Mouse (Mus musculus) kidney, adult 11 months (tissue): Measurements from ENCODE around the gene Ncor2.

Experiments
- DNase-seq: peaks from one replicate; pipeline ENCODE4 v3.0.0; 2022

The Ncor2 gene

DNA sequence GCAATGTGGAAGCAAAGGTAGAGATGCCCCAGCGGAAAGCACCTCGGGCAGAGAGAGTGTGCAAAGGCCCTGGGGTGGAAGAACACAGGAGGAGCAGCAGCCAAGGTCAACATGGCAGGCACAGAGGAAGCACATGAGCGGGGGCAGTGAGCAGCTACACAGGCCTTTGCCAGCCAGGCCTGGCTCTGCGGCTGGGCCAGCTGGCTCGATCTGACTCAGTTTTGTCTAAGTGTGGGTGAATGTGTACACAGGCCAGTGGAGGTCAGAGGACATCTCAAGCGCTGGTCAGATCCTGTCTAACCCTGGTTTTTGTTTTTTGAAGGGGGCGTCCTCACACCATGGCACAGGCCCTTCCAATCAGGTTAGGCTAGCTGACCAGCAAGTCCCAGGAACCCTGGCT, 10.9 kb downstream of the Ncor2 start:
- peak; percentile 67 for DNase-seq

DNA sequence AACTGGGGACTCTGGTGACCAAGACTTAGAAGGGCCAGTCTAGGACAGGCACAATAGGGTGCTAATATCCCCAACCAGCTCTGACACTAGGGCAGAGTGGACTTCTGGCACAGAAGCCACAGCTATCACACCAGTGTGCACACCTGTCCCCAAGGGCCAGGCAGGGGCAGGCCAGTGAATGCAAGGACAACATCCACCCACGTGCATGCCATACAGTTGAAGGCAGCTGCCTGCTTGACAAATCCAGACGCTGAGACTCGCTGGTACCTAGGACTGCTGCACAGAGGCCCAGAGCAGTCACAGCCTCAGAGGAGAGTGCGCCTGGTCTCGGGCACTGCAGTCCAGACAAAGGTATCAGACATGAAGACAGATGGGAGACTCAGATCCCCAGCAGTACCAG, 11.5 kb downstream of the Ncor2 start:
- no peak for DNase-seq

DNA sequence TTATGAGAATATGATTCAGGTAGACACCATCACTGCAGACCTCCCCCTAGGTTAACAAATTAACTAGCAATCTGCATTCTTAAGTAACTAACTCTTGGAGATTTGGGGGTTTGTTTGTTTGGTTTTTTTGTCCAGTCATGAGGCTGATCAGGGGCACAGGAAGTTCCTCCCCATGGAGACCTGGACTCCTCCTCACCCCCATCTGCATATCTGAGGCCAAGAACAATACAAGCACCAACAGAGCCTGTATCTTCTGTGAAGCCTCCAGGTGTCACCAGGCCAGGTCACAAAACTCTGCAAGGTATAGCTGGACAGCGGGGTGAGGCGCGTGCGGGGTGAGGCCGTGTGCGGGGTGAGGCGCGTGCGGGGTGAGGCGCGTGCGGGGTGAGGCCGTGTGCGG, 13.0 kb downstream of the Ncor2 start:
- no peak for DNase-seq

DNA sequence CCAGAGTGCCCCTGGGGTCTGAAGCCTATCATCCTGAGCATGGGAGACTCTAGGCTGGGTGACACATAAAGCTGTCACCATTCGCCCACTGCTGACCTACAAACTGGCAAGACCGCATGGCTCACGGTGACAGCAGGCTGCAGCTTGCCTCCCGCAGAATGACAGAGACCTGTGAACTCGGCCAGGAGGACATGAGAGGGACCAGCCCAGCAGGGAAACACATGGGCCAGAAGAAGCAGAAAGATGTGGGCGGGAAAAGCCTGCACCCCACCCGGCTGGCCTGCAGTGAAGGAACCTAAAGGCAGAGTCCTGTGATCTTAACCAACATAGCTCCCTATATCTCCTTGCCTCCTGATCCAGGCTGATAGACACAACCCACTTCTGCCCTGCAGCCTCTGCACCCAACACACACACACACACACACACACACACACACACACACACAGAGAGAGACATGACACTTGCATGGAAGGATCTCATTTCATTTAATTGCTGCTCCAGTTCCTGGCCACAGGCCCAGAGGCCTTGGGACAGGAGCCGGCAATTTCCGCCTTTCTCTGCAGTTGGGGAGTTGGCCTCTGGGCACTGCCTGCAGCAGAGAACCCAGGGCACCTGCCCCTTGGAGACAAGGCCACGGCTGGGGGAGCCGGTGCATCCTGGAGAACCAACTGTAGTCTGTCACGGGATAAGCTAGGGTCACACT, 14.4 kb downstream of the Ncor2 start:
- peak; percentile 72 for DNase-seq

DNA sequence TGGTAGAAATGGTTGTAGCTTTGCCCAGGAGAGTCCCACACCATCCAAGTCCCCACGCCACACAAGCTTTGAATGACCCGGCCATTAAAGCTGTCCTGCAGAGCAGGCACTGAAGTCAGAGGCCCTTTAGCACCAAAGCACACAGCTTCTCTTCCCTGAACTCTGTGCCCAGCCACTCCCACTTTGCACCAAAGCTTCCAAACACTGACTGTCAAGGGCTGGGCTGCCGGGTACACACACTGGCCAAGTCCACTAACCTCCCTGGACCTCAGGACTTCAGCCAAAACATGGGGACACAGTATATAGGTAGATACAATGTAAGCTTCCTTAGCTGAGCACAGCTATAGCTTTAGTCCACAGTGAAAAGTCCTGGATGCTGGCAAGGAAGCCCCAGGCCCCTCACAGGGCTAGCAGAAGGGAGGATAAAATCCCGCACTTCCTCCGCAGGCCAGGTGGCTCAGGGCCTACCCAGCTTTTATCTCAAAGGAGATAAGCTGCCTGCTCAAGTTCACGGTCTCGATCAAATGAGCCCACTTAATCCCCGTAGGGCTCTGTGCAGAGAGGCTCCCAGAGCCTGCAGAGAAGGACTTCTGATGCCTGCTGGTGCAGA, 15.5 kb downstream of the Ncor2 start:
- DNase-seq, result no peak

DNA sequence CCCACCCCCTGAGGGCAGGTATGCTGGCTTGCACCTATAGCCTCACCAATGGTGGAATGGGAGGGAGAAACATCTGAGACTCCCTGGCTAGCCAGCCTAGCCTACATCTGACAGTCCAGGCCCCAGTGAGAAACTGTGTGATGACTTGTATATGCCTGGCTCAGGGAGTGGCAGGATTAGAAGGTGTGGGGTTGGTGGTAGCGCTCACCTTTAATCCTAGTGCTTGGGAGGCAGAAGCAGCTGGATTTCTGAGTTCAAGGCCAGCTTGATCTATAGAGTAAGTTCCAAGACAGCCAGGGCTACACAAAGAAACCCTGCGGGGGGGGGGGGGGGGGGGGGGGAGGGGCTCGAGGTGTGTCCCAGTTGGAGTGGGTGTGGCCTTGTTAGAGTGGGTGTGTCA, 16.6 kb downstream of the Ncor2 start:
- DNase-seq, result no peak

DNA sequence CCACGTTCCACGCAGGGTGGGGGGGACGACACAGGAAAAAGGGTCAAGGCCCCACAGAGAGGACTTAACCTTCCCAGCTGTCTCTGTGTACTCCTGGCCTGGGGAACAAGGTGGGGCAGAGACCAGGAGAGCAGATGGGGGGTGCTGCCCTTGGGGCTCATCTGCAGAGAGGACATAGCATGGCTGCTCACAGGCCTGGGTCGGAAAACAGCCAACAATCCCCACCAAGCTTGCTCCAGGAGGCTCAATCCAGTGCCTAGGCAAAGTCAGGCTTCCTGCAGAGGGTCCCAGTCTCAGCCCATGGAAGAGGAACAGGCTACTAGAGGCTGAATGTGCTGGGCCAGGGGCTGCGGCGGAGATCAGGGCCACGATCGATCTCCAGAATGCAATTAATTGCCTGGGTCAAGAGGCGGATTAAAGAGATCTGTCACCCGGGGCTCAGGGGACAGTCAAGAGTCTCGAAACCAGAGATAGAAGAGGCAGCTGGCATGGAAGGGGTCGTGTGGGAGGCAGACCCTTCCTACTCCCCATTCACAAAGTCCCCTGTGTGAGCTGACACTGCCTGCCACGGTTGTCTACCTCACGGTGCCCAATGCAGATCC, 19.1 kb downstream of the Ncor2 start:
- no peak for DNase-seq

DNA sequence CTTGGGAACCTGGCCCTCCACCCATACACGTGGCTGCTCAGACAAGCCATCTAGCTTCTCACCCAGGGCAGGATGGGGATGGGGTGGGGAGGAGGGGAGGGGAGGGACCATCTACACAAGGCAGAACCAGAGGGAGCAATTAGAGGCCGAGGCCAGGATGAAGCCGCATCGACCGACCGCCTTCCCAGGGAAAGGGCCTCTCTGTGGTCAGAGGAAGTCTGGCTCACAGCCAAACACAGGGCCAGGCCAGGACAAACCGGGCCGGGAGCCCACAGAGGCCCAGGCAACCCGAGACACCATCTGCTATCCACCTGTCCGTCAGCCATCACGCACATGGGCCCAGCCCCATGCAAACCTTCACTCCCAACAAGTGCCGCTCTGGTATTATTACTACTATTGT, 19.7 kb downstream of the Ncor2 start:
- peak; percentile 76 for DNase-seq

DNA sequence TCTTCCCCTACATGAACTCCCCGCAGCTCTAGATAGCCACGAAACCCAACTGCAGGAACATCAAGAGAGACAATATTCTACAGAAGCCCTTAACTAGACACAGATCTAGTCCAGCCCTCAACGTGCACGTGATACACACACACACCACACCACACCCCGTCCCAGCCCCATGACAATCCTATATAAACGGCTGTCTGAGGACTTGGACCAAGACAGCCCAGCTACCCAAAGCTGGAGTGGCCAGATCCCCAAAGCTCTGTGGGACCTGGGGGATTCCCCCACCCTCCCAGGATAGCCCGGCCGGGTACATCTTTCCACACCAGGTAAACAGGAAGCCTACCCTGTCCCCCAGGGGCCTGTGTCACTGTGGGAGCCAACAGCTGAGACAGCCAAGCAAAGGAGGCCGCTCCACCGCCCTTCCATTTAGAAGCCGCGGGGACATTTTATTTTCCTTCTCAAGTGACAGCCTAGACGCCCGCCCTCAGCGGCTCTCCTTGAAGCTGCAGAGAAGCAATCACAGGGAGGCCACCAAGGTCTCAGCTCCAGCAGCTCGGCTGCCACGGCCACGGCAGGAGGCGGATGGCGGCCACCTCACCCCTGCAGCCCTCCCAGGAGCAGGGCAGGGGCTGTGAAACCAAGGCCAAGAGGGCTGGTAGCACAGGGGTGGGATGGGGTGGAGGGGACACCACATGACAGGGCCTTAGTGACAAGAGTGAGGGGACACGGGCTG, 20.6 kb downstream of the Ncor2 start:
- no peak for DNase-seq

DNA sequence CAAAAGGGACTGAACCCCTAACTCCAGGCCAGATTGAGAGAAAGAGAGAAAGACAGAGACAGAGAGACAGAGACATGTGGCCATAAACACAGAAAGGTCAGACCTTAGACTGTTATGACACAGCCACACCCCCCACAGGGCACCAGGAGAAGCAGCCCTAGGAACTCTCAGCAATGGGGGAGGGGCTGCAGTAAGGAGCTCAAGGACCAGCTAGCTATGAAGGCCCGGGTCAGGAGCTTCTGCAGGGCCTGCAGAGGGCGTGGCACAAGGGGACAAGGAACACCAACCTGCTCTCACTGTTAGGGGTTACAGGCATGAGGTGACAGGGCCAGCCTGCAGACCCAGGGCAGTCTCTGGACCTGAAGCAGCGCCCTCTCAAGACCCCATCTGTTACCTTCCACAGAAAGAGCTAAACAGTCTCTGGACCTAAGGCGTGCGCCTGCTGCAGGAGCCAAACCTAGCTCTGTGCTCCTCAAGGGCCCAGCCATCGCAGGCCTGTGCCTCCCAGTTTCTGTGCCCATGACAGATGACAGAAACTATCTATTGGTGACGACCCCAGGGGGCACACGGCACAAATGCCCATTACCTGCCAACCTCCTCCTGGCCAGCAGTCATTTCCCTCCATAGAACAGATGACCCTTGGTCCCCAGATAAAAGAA, 21.5 kb downstream of the Ncor2 start:
- no peak for DNase-seq

DNA sequence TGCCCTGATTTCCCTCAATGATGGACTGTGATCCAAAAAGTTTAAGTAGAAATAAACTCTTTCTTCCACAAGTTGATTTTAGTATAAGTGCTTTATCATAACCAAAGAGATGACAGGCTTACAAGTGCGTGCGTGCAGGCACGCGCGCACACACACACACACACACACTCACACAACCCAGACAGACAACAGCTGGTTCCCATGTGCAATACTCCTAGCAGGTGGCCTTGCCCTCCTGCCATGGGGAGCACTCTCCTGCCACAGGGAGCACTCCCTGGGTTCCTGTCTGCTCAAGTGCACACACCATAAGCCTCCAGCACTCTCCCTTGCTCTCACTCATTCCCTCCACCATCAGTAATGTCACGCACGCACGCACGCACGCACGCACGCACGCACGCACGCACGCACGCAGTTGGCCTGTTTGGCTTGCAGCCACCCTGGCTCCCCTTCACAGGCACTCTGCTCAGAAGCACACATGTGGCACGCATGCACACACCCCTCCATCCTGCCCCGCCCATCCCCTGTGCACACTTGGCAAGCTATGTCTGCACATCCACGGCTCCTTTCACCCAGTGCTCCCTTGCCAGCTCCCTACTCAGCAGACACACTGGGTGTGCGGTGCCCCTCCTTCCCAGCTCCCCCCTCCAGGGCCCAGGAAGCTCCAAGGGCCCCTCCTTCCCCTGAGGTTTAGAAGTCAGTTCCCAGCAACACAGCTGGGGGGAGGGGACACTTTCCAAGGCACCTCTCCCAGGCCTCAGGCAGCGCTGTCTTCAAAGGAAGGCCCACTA, 22.4 kb downstream of the Ncor2 start:
- no peak for DNase-seq

DNA sequence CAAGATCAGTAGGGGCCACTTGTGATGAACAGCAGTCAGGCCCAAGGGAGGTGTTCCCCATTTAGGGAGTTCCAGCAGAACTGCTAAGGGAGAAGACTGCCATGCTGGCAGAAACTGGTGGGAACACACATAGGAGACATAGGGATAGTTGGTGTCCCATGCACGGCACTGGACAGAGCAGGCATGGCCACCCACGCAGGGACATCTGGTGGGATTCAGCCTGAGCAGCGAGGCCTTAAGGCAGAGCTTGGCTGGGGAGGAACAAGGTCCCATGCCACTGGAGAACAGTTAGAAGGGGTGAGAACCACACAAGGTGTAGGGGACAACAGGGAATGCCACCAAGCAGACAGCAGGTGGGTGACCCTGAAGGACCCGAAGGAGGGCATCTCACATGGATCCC, 23.6 kb downstream of the Ncor2 start:
- DNase-seq, result no peak

DNA sequence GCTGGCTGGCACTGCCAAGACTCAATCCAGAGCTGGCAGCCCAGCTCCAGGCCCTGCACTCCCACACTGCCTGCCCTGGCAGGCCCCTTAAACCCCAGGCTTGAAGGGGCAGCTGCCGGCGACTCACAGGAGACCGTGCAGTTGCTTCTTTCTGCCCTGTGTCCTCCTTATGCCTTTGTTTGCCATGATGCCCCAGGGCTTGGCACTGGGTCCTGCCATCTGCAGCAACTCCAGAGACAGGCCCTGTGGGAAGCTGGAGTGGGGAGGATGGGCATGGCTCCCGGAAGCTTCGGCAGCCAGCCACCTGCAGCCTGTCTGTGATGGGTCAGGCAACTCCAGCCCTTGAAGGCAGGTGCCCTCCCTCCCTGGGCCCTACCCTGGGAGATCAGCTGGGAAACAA, 24.0 kb downstream of the Ncor2 start:
- DNase-seq, result no peak

DNA sequence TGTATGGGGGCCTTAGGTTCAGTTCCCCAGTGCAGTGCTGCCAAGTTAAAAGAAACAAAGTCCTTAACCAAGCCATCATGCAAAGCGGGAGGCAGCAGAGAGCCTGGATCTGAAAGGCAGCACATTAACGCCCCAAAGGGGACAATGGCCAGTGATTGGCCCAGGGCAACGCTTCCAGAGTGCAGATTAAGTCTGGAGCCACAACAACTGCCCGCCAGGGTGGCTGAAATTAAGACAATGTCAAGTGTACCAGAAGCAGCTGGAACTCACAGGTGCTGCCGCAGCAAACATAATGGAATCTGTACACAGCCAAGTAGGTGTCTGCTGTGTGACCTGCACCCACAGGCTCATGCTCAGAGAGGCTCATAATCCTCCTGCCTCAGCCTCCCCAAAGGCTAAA, 24.8 kb downstream of the Ncor2 start:
- DNase-seq, result no peak

DNA sequence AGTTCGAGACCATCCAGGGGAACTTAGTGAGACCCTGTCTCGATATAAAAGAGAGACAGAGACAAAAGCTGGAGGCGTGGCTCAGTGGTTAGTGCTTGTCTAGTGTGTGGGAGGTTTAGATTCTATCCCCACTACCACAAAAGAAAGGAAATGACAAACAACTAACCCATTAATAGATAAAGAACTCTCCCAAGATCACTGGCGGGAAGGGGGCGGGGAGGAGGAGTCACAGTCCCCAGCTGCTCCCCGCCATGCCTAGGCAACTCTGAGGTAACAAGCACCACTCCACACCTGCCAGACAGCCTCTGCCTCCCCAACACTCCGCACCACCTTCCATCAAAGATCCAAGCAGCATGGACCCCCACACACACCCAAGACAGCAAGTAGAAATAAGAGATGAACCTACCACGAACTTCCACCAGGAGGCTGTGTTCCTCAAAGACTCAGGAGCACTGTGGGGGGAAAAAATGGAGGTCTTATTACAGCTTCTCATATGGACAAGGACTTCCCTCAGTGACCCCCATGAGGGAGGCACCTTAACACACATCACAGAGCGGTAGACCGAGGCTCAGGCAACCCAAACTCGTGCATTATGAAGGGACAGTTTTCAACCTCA, 25.7 kb downstream of the Ncor2 start:
- DNase-seq, result no peak

DNA sequence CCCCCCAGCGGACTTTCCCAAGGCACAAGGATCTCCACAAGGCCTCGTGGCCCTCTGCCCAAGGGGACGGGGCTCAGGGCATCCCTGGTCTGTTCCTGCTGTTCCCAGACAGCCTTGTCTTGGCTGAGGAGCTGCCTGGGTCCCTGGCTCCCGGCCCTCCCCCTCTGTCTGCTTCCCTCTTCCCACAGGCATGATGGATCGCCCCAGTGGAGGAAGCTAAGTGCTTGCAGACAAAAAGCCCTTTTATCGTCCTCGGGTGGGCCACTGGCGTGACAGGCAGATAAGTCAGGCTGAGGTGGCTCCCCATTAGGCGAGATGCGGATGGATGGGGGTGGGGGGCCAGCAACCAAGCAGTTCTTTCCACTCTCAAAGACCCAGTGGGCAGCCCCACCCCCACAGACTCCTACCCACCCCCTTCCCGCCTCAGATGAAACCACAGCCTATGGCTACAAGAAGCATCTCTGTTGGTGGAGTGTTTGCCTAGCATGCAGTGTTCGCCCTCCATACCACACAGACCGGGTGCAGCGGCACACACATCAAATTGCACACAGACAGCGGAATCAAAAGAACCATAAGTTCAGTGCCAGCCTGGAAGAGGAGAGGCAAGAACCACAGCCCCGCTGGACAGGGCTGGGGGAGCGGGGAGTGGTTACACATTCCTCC, 27.0 kb downstream of the Ncor2 start:
- no peak for DNase-seq

DNA sequence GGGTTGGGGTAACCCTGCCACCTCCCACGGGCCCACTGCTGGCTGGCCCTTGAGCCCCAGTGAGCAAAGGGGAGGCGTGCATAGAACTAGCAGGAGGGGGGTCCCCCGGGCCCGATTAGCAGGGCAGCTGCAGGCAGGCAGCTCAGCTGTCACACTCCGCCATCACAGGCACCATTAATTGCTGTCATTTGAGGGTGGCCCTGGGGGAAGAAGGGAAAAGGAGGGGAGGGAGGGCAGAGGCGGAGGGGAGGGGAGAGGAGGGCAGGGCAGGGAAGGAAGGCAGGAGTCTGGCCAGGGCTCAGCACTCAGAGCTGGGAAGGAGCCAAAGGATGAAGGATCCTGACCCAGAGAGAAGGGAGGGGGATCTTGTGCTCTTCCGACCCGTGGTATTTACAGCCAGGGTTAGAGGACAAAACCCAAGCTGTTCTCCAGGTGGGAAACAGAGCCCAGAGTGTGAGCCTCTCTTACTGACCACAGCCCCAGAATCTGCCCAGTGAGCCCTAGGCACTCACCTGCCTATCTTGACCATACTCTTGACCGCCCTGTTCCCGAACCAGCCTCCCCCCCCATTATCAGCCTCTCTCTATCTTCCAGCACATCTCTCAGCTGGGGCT, 28.0 kb downstream of the Ncor2 start:
- DNase-seq, result no peak

DNA sequence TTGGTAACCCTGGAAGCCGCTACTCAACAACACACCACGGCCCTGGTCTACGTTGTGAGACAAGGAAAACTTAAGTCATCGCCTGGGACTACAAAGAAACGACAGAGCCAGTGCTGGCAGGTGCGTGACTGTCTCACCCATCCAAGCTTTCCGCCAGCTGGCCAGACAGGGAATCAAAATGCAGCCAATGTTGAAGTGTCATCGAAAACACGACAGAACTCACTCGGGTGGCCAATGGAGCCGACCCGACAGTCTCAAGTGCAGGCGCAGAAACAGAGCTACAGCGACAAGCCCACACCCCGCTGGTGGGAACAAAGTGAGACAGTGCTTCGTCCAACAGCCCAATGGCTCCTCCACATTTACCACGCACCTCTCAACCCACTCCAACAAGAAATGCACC, 29.9 kb downstream of the Ncor2 start:
- no peak for DNase-seq

DNA sequence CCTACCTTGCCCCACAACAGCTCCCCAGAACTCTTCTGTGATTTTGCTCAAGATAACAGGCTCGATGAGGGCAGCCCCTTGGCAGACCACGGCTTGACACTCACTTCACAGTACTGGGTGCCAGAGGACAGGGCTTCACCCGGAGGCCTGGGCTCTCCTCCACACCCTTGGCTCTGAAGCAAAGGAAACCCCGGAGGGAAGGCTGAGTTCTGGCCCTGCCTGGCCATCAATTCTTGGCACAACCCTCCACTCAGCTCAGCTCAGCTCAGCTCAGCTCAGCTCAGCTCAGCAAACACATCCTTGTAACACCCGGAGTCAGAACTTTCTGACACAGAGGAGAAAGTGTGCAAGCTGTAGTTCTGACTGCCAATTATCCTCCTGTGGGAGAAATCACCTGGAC, 30.3 kb downstream of the Ncor2 start:
- no peak for DNase-seq

DNA sequence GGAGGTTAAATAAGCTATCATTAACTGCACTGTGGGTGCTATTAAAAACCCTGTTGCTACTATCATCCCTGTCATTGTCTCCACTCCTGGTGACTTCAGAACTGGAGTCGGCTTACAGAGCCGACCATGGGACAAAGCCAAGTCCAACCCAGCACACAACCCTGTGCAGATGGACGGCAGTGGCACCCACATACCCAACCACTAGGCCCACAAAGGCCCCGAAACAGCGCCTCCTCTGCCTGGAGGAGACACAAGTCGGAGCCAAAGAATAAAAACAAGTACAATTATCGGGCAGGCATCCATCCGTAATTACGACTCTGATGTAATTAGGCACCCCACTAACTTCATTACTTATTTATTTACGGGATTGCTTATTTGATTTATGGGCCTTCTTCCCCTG, 30.8 kb downstream of the Ncor2 start:
- no peak for DNase-seq

DNA sequence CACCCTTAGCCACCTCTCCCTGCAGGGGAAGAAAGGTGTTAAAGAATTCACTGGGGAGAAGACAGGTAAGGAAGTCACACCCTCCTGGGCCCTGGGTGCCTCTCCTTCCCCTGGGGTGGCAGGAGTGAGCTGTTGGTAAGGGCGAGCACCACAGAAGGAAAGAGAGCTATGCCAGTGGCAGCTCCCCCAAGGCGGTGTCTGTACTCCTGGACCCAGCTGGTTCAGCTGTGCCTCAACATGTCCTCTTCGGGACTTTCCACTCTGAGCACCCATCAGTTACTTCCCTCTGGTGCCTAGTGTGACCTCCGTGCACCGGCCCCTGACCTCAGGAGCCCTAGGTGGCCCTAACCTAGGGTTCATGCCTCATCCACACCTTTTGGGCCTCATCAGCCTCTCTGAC, 31.9 kb downstream of the Ncor2 start:
- DNase-seq, result no peak
